Mouse (Mus musculus) monocyte, adult 2 months (primary cell): ENCODE measurements around the gene Erp44.
A peak's percentile ranks its signal among the peaks of the same experiment; 100 is the strongest.

ENCODE experiments used
- DNase-seq, 2 experiments: peaks; one replicate each; pipeline ENCODE4 v3.0.0; 2022; ENCODE audit warnings: low spot score in 2 of 2, low read depth in 1 of 2

Erp44 gene

GRCm38 (mm10) chr4:48279498-48280134 lies at the start of gene Erp44, which contains the start of gene Invs:
Gene Erp44 (minus strand): TSS chr4:48279558.
Gene Invs (plus strand): TSS chr4:48279760.
- DNase-seq, result peak; percentile 85 to 94

GRCm38 (mm10) chr4:48328042-48328441 lies 48.7 kb upstream of the Erp44 start:
- no peak for DNase-seq

- DNase-seq, result no peak
Observed at GRCm38 (mm10) chr4:48327192-48327591, 47.8 kb upstream of the Erp44 start.

- DNase-seq, result no peak
Observed at GRCm38 (mm10) chr4:48322095-48322494, 42.7 kb upstream of the Erp44 start.

DNA sequence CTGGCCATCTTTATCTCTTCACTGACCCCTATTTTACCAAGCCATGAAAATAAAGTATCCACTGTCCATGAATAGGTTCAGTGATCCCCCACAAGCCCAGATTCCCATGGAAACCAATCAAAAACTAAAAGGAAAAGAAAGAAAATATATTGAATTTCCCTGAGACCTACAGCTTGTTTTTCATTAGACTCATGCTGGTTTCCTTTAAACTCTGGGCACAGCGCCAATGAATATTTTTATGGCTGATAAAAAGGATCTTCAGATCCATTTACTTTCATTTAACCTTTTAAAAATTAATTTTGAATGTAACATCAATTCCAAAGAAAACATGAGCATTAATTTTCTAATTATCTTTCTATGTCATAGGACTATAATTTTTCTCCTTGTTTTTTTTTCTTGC lies 41.9 kb upstream of the Erp44 start:
- DNase-seq, result no peak

DNA sequence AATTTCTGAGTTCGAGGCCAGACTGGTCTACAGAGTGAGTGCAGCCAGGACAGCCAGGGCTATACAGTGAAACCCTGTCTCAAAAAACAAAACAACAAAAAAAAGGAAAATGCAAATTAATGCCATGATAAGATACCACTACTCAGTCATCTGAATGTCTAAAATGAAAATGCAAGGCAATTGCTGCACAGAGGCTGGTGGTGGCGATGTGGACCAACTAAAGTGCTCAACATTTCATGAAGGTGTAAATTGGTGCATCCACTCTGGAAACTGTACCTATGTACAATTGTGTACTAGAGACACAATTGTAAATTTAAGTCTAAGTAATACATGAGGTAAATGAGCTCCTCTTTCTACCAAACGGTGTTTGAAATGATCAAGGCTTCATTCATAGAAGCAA lies 36.7 kb upstream of the Erp44 start:
- DNase-seq, result no peak

DNA sequence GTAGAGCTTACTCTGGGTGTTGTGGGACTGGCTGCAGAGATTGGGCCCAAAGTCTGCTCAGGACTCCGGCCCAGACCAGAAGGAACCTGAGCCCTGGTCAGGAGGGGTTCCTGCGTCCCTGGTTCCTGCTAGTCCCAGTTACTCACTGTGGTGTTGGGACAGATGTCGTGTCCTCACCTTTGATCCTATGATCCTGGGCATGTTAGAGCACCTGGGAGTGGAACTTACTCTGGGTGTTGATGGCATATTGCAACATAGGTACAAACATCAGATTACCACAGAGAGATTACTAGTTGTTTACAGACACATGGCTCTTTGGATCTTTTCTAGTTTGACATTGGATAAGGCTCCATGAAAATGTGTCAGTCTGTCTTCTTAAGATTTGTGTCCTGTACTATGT lies 35.5 kb upstream of the Erp44 start:
- DNase-seq, result no peak

GRCm38 (mm10) chr4:48287086-48287757 lies 7.9 kb upstream of the Erp44 start:
- DNase-seq, result no peak

GRCm38 (mm10) chr4:48281121-48281520 lies 1.8 kb upstream of the Erp44 start:
- no peak for DNase-seq

DNA sequence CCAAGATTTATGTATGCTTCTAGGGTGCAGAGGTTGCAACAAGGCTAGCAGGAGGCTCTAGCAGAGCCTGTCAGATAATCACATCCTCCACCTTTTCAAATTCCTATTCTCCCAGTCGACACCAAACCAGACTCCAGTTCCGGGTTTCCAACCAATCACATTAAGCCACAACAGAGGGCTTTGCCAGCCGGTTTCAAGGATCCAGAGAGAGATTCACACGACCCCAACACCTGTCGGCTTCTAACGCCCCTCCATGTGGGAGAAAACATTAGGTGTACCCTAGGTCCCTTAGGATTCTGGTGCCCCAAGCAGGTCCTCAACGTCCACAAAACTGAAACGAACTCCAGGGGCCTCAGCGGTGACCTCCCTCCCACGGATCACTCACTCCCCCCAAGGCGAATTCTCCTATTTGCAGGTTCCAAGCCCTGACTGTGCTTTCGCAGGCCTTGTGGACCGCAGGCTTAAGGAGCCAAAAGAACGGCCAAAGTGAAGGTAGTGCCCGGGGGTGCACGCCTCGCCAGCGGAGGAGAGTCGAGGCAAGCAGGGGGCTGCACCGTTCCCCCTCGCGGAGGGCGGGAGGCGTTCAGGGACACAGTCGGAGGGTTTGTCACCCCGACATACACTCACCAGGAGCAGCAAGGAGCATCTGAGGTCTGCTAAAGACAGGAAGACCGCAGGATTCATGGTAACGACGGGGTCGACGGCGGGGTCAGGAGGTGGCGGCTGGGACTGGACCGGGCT lies 431 bp downstream of the Erp44 start:
- no peak for DNase-seq

DNA sequence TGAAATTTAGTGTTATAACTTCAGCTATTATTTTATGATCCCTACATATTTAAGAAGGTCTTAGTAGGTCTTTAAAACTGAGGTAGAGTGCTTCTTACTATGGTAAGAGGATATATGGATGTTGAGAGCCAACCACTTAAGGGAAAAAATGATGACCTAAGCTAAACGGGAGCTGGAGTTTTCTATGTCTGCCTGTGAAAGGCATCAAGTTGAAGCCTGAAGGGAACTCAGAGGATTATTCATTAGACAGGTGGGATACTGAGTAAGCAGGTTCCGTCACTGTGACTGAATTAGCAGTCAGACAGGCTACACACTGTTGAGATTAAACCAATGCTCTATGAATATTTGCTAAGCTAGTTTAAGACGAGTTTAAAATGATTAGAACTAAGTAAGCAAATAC lies 2.3 kb downstream of the Erp44 start:
- DNase-seq, result no peak

GRCm38 (mm10) chr4:48275736-48276135 lies 3.6 kb downstream of the Erp44 start:
- DNase-seq, result no peak

DNA sequence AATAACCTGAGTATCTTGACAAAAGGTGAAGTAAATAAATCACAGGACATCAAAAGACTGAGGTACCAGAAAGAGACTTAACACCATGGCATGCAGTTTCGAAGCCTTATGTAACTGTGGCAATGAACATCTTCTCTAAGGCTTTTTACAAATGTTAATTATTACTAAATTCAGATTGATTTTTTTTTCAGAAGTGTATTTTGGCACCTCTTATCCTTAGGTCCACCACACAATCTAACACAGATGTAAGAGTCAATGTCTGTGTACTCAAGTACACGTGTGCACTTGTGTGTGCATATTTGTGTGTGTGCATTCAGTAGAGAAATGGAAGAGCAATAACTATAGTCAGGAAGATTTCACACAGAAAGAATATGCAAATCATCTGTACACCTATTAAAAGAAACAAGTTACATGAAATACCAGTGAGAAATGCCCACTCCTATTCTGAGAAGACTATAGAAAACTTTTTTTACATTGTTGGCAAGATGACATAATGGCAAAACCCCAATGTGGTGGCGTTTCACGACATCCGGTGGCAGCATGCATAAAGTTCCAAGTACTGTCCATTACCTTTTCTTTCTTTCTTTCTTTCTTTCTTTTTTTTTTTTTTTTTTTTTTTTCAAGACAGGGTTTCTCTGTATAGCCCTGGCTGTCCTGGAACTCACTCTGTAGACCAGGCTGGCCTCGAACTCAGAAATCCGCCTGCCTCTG lies 6.1 kb downstream of the Erp44 start:
- no peak for DNase-seq

- DNase-seq, result no peak
Observed at GRCm38 (mm10) chr4:48271838-48272237, 7.5 kb downstream of the Erp44 start.

DNA sequence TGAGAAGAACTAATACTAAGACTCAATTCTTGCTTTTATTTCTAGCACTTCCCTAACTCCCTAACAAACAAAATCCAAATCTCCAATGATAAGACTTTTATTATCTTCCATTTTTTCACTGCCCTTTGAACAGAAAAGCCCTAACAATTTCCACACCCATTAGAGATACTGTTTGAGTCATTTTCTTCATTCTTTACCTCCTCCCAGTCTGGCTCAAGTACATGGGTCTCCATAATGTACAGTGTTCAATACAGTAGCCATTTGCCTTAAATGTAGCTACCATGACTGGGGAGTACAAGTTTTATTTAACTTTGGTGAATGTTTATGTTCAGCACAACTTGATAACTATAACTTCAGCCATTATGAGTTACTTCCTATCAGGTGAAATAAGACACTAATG lies 8.8 kb downstream of the Erp44 start:
- DNase-seq, result no peak

GRCm38 (mm10) chr4:48268127-48268526 lies 11.2 kb downstream of the Erp44 start:
- no peak for DNase-seq

GRCm38 (mm10) chr4:48267683-48268082 lies 11.7 kb downstream of the Erp44 start:
- DNase-seq, result no peak

GRCm38 (mm10) chr4:48258045-48258444 lies 21.3 kb downstream of the Erp44 start:
- no peak for DNase-seq

- no peak for DNase-seq
Observed at GRCm38 (mm10) chr4:48253266-48253665, 26.1 kb downstream of the Erp44 start.

DNA sequence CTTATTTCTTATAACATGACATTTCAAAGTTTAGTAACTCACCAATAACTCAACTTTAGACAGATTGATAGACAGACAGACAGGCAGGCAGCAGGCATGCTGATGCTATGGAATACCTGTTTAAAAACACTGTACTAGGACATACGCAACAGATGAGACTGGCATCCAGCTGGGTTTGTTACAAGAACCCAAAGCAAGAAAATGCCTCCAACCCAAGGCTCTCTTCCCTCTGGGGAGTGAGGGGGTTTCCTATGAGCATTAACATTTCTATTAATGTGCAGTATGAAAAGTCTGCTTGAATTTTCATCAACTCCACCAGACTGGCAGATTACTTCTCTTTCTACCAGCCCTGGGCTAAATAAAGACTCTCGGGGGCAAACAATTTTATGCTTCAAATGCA lies 35.1 kb downstream of the Erp44 start:
- no peak for DNase-seq

DNA sequence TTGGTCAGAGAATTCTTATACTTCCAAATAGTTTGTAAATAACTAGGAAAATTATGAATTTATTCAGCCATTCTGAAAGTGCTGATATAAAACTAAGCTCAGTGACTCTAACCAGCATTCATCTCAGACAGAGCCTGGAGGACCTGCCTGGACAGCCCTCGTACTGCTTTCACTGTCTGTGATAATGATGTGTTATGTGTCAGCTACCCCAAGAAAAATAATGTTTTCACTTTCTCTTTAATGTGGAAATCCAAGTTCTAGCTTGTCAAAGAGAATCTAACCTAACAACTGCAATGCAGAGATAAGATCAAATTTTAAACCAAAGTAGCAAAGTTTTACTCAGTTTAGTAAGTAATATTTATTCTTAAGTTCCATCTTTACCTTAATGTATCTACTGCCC lies 35.6 kb downstream of the Erp44 start:
- DNase-seq, result no peak

GRCm38 (mm10) chr4:48242482-48242881 lies 36.9 kb downstream of the Erp44 start:
- DNase-seq, result no peak
